Mouse (Mus musculus): ENCODE data around the gene Rab3ip.

Rab3ip gene

GRCm38 (mm10) chr10:116950009-116950769 lies at the start of gene Rab3ip:
Rab3ip (minus strand) TSS chr10:116950769.
- peak; percentile 93 for DNase-seq

DNA sequence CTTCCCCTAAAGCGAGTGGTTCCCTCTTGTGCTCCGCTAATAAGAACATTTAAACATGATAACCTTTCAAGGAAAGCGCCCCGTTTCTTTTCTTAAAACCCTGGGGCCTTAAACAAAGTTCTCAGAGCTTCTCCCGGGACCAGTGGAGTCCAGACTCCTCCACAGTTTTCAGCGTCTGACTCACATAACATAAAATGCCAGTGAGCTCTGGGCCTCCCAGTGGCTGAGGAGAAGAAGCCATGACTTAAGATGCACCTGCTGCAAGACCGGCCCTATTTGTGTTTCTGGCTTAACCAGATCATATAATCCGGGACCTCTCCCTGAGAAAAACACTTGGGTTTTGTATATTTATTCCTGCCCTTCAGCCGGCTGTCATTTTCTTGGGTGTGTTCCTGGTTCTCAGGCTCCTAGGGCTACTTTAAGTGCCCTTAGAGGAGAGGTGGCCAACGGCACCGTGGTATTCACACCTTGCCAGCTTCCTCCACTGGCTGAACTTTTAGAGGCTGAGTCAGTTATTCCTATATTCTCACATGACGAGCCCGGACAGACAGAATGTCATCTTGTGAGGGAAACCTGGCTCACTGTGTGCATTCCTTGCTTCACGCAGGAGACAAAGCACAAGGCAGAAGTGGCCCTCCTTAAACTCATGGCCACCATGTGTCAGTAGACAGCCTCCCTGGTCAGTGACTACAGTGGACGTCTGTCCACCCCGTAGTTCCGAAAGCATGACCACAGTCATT lies 48.3 kb upstream of the Rab3ip start:
- DNase-seq, result no peak

DNA sequence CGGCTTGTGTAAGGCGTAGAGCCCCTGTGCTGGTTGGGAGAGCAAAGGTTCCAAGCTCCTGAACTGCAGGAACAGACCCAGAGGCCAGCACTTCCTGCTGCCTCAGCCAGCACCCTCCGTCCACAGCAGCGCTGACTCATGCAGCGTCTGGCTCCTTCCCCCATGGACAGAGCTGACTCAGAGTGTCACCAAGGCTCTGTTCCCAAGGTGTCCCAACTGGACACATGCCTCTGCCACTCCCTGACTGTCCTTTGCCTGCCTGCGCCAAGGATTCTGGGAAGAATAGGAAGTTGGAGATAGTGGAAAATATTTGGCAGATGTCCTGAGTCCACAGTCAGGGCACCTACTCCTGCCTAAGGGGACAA lies 45.6 kb upstream of the Rab3ip start:
- no peak for DNase-seq

DNA sequence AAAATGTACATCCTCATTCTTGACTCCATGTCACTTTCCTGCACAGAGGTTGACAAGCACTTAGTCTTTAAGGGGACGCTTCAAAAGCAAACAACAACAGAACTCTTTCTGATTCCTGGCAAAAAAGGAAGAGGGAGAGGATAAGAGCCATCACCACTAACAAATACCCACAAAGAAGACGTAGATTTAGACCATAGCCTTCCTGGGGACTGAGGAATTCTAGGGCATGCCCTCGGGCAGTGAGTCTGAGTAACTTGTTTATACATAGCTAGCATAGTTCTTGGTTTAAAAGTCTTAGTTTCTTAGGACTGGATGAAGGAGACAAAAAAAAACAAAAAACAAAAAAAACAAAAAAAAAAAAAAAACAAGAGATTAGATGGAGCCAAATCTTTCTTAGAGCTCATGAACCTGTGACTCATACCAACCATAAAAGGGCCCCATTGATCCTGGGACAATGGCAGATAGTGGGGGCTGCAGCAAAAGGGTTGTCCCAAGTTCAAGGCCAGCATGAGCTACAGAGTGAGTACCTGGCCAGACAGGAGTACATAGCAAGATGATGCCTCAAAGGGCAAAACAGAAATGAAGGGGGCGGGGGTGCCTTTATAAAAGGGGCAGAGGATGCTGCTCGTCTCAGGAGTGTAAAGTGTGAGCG lies 45.1 kb upstream of the Rab3ip start:
- DNase-seq, result no peak

- no peak for DNase-seq
These were observed 44.6 kb upstream of the Rab3ip start for GRCm38 (mm10) chr10:116995162-116995561.

DNA sequence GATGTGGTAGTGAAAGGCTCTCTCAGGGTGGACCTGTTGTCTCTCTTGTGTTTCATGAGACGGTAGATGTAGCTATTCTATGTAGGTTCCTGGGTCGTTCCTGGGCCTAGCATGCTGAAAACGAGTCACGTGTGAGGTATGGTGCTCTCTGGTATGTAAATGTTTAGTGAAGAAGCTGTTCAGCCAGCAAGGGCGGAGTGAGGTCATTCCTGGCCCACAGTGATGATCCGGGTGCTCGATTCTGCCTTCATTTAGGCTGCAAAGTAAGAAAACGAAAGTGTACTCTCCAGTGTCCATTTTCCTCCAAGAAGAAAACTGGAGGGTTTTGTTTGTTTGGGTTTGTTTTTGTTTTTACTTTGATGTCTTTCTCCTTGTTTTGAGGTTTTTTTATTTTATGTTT lies 43.4 kb upstream of the Rab3ip start:
- DNase-seq, result no peak

GRCm38 (mm10) chr10:116986264-116987082 lies 35.9 kb upstream of the Rab3ip start, which contains the start of gene Best3:
Best3 (plus strand) TSS chr10:116986314.
- peak; percentile 40 for DNase-seq

DNA sequence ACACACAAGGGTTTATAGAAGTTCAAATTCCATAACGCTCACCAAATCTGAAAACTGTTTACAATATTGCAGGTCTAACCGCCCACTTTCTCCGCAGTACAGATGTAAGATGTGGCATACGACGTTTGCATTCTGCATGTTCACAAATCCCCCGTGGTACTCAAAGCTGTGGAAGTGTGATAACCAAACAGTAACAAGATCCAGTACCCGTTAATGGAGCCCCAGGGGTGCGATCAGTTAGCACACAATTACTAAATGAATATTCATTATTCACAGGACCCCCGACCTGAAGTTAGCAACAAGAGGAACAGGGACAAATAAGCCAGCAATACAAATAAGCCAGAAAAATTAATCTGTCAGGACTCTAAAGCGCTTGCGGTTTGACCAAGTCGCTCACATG lies 34.3 kb upstream of the Rab3ip start:
- no peak for DNase-seq

- no peak for DNase-seq
These were observed 32.0 kb upstream of the Rab3ip start for GRCm38 (mm10) chr10:116982526-116982925.

DNA sequence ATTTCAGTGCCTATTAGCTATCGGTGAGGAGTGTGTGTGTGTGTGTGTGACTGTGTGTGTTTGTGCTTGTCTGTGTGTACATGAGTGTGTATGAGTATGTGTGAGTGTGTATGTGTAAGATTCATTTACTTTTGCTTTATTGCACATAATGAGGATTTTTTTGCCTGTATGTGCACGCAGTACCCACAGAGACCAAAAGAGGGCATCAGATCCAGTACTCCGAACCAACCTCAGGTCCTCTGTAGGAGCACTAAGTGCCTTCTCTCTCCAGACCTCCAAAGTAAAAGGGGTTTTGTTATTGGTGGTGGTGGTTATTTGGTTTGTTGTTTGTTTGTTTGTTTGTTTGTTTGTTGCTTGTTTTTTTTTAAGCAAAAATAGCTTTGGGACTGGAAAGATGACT lies 30.3 kb upstream of the Rab3ip start:
- DNase-seq, result peak; percentile 46

DNA sequence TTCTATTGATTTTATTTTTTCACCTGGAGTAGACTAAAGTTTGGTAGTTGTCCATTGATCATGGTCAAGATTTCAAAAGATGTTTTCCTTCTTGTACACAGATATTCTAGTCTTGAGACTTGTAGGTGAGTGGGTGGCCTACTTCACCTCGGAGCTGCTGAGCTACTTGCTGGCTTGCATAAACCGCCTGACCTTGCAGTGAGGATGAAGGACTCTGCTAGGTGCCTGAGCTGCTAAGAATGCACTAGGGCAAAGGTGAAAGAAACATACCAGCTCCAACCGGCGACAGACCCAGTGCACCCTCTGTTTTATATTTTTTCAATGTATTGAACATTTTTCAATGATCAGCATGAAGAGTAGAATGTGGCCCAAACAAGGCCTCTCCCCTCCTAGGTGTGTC lies 29.7 kb upstream of the Rab3ip start:
- DNase-seq, result no peak

- DNase-seq, result no peak
These were observed 28.3 kb upstream of the Rab3ip start for GRCm38 (mm10) chr10:116978841-116979240.

- DNase-seq, result no peak
These were observed 27.3 kb upstream of the Rab3ip start for GRCm38 (mm10) chr10:116977858-116978257.

DNA sequence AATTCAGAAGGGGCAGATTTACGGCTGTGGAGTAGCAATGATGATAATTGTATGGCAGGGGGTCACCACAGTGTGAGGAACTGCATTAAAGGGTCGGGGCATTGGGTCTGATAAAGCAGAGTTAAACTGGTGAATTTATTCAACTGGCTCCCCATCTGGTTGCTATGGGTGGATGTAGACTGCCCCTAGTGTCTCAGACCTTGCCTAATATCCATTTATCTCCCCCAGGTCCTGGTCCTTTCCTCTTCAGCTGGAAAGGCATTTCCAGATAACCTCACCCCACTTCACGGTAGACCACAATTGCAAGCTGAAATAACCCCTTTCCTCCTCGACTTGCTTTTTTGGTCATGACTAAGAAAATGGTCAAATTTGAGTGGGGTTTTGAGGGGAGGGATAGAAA lies 26.9 kb upstream of the Rab3ip start:
- DNase-seq, result no peak

- no peak for DNase-seq
These were observed 21.9 kb upstream of the Rab3ip start, which contains the start of gene Gm10271 for GRCm38 (mm10) chr10:116972509-116972908. Gm10271 (minus strand) TSS chr10:116972609.

DNA sequence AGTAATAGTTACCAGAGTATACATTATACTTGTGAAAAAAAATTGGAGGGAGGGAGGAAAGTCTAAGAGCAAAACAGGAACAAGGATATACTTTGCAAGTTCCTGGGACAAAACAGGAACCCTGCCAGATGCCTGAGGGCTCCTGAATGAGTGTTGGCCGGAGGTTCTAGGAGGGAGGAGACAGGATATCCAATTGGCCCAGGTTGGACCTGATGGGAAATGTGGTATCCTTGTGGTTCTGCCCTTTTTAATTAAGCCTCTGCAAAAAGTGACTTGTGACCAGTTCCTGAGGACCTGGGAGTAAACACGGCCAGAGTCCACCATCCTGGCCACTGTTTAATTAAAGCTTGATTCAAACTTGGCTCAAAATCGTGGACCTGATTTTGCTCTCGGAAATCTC lies 18.2 kb upstream of the Rab3ip start:
- DNase-seq, result no peak

- no peak for DNase-seq
These were observed 15.5 kb upstream of the Rab3ip start for GRCm38 (mm10) chr10:116966065-116966464.

GRCm38 (mm10) chr10:116965297-116965696 lies 14.7 kb upstream of the Rab3ip start:
- no peak for DNase-seq

GRCm38 (mm10) chr10:116964571-116964970 lies 14.0 kb upstream of the Rab3ip start:
- no peak for DNase-seq

GRCm38 (mm10) chr10:116964084-116964483 lies 13.5 kb upstream of the Rab3ip start:
- no peak for DNase-seq

DNA sequence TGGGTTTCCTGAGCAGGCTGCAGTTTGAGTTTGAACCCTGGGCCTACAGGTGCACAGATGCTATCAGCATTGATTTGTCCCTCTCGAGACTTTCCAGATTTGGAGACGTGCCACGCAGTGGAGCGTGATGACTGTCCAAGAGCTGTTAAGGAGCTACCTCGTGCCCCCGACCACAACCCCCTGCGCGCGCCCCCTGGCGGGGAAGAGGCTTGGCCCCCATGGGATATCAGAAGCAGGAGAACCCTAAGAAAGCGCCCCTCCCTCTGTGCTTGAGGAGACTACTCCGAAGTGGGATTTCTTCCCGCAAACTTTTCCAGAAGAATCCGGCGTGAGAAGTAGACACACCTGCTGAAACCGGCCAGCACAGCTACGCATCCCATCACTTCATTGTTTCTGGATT lies 12.2 kb upstream of the Rab3ip start:
- no peak for DNase-seq

DNA sequence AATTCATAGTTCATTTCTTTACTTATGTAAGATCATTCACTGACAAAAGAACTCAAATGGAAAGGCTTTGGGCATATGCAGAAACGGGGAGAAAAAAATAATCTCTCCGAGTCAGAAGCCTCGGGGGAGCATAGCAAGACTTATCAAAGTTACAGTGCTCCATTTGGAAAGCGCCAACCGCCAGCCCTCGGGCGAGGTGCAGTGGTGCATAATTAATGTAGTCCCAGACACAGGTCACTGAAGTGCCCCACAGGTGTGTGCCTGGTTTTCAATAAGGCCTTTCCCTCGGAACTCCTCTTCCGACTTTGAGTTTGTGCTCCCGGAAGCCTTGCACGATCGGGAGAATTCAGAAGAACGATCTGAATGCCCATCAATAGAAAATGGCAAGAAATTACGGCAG lies 11.6 kb upstream of the Rab3ip start:
- no peak for DNase-seq
